Mouse (Mus musculus): Measurements from ENCODE around the gene Mrps27.

DNA sequence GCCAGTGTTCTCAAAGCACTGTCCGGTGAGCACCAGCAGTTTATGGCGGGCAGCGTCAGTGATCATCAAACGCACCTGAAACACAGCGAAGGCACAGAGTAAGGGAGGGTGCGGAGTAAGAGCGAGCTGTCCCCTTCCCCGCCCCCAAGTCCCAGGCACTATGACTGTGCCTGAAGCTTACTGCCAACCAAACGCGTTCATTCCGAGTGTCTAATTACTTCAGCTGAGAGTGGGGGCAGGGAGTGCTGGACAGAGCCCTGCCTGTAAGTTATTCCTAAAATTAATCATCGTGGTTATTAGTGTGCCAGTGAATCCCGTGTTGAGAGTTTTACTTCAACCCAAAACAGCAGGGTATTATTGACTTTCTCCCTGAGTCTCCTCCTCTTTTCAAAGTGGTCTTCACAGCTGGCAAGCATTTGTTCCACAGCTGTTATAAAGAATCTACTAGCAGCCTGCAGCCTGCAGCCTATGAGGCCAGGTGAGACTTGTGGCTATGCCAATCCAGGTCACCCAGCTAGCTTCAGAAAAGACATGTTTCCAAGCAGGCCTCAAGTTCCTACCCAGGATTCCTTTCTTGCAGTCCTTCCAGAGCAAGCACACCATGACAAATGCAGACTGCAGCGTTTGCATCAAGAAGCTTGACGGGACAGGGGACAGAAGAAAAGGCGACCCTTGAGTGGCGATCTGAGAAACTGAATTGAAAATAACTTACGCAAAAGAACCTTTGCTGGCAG lies 97.3 kb downstream of the Mrps27 start:
- TF ChIP-seq CTCF (IDR thresholded peaks at IDR 0.05; ENCODE audit: control insufficient read depth, insufficient read depth, low read length): no peak
- no peak for TF ChIP-seq POLR2A (IDR thresholded peaks at IDR 0.05; ENCODE audit: borderline replicate concordance, control insufficient read depth, low read depth, low read length)

Measured in bone marrow, adult 2 months (tissue).